Mouse (Mus musculus) heart, embryonic 11.5 days (tissue): ENCODE results near the gene Slc51a. TPM values are rescaled to one million over a fixed set of nuclear protein-coding genes. Genes with fewer than 3 reads are reported as not detected.

Experiments
- ATAC-seq: fragments of 200-750 bp; cut with Nextera tagmentation; replicated peaks from 2 replicates; pipeline ENCODE4 v1.8.0; 2017; ENCODE audit warnings: moderate library complexity; ENCODE audit not compliant: insufficient number of reproducible peaks, low FRiP score, low TSS enrichment
- H3K27ac ChIP-seq: fragments of 300-500 bp; sonication (generic); 2 replicates; pipeline ENCODE4 v1.5.1; 2014; ENCODE audit warnings: mild to moderate bottlenecking, low read depth, low read length
- H3K27me3 ChIP-seq: fragments of 300-500 bp; sonication (generic); 2 replicates; pipeline ENCODE4 v1.6.1; 2014; ENCODE audit warnings: mild to moderate bottlenecking, low read length, mixed read lengths; ENCODE audit not compliant: control insufficient read depth, insufficient read depth
- H3K36me3 ChIP-seq: fragments of 300-500 bp; sonication (generic); 2 replicates; pipeline ENCODE4 v1.6.1; 2014; ENCODE audit warnings: mild to moderate bottlenecking, low read length, moderate library complexity, mixed read lengths; ENCODE audit not compliant: control insufficient read depth, insufficient read depth
- H3K4me1 ChIP-seq: fragments of 300-500 bp; sonication (generic); 2 replicates; pipeline ENCODE4 v1.6.1; 2014; ENCODE audit warnings: low read length; ENCODE audit not compliant: control insufficient read depth, insufficient read depth
- H3K4me2 ChIP-seq: fragments of 300-500 bp; sonication (generic); 2 replicates; pipeline ENCODE4 v1.6.1; 2014; ENCODE audit warnings: mild to moderate bottlenecking, moderate library complexity
- H3K4me3 ChIP-seq: fragments of 300-500 bp; sonication (generic); 2 replicates; pipeline ENCODE4 v1.5.1; 2014; ENCODE audit warnings: low read depth, low read length
- H3K9ac ChIP-seq: fragments of 300-500 bp; sonication (generic); 2 replicates; pipeline ENCODE4 v1.6.1; 2014; ENCODE audit warnings: mild to moderate bottlenecking, low read depth, low read length, moderate library complexity
- H3K9me3 ChIP-seq: fragments of 300-500 bp; sonication (generic); replicated peaks from 2 replicates; pipeline ENCODE4 v1.6.1; 2016; ENCODE audit warnings: low read length; ENCODE audit not compliant: control insufficient read depth
- WGBS: fragments of 180-500 bp; shearing (Covaris S2); extraction: QIAGEN DNeasy Blood & Tissue Kit; methylation state at CpG from one replicate; pipeline ENCODE4 v1.1.7; 2014; ENCODE audit not compliant: insufficient replicate concordance; 5-methylcytosine and 5-hydroxymethylcytosine counted together
- polyA plus RNA-seq: library from polyadenylated mRNA; unstranded; fragments of >200 nt; fragmentation: Nextera tagmentation; extraction: Ambion mirVana; gene quantifications from 2 replicates; pipeline ENCODE4 v1.2.1, GENCODE M21; 2014

Slc51a gene
- polyA plus RNA-seq, 1 experiment from 2014 or later = 3.2 TPM

- Histone ChIP-seq H3K9ac (no peak overlapping the region), H3K4me3 (no peak overlapping the region), H3K36me3 (peaks cover 11% of the 10 kb centered on the region), H3K4me1 (peaks cover 14% of the 10 kb centered on the region; the same call in 1 of the 2 replicates), H3K9me3 (no peaks in the 10 kb centered on the region), H3K27ac (no peak overlapping the region), H3K27me3 (no peaks in the 10 kb centered on the region), H3K4me2 (no peak overlapping the region)
- ATAC-seq = no peak
- WGBS = 0% methylated on average over 1 of the region's 1 CpGs
Measured at GRCm38 (mm10) chr16:32464908-32465307, 22.8 kb downstream of the Slc51a start.

- peak overlapping the region; percentile 84 for H3K27ac ChIP-seq
- no peak for ATAC-seq
- H3K4me1 ChIP-seq = peaks cover 14% of the 10 kb centered on the region; the same call in 1 of the 2 replicates
- no peak overlapping the region for H3K9ac ChIP-seq
- no peak overlapping the region for H3K4me2 ChIP-seq
- H3K36me3 ChIP-seq = peaks cover 11% of the 10 kb centered on the region
- H3K27me3 ChIP-seq = no peaks in the 10 kb centered on the region
- 41% methylated on average over 2 of the region's 2 CpGs for WGBS
- no peaks in the 10 kb centered on the region for H3K9me3 ChIP-seq
- no peak overlapping the region for H3K4me3 ChIP-seq
Measured at GRCm38 (mm10) chr16:32463426-32463825, 24.3 kb downstream of the Slc51a start.

GRCm38 (mm10) chr16:32462950-32463349 lies 24.7 kb downstream of the Slc51a start:
- Histone ChIP-seq H3K27ac (peak overlapping the region; percentile 84), H3K9ac (no peak overlapping the region), H3K27me3 (no peaks in the 10 kb centered on the region), H3K4me3 (no peak overlapping the region), H3K36me3 (peaks cover 11% of the 10 kb centered on the region), H3K9me3 (no peaks in the 10 kb centered on the region), H3K4me1 (peaks cover 14% of the 10 kb centered on the region; the same call in 1 of the 2 replicates), H3K4me2 (no peak overlapping the region)
- 88% methylated on average over 16 of the region's 16 CpGs for WGBS
- no peak for ATAC-seq

- Histone ChIP-seq H3K27me3 (no peaks in the 10 kb centered on the region), H3K4me3 (no peak overlapping the region), H3K4me2 (no peak overlapping the region), H3K9me3 (no peaks in the 10 kb centered on the region), H3K9ac (no peak overlapping the region), H3K27ac (no peak overlapping the region), H3K36me3 (peaks cover 6% of the 10 kb centered on the region; the same call in 1 of the 2 replicates), H3K4me1 (peaks cover 14% of the 10 kb centered on the region; the same call in 1 of the 2 replicates)
- no peak for ATAC-seq
- 92% methylated on average over 5 of the region's 5 CpGs for WGBS
Measured at GRCm38 (mm10) chr16:32461713-32462112, 26.0 kb downstream of the Slc51a start.

- H3K4me3 ChIP-seq = no peak overlapping the region
- no peaks in the 10 kb centered on the region for H3K27me3 ChIP-seq
- H3K27ac ChIP-seq = no peak overlapping the region
- H3K9ac ChIP-seq = no peak overlapping the region
- H3K4me1 ChIP-seq = peaks cover 14% of the 10 kb centered on the region; the same call in 1 of the 2 replicates
- no peak overlapping the region for H3K4me2 ChIP-seq
- peaks cover 9% of the 10 kb centered on the region; the same call in 1 of the 2 replicates for H3K36me3 ChIP-seq
- ATAC-seq = no peak
- 42% methylated on average over 4 of the region's 4 CpGs for WGBS
- H3K9me3 ChIP-seq = no peaks in the 10 kb centered on the region
Measured at GRCm38 (mm10) chr16:32460518-32460917, 27.2 kb downstream of the Slc51a start.

- H3K4me2 ChIP-seq = no peak overlapping the region
- 63% methylated on average over 10 of the region's 10 CpGs for WGBS
- no peak overlapping the region for H3K27ac ChIP-seq
- H3K36me3 ChIP-seq = peaks cover 7% of the 10 kb centered on the region; the same call in 1 of the 2 replicates
- ATAC-seq = no peak
- no peaks in the 10 kb centered on the region for H3K9me3 ChIP-seq
- no peak overlapping the region for H3K4me3 ChIP-seq
- peaks cover 3% of the 10 kb centered on the region; the same call in 1 of the 2 replicates for H3K4me1 ChIP-seq
- no peaks in the 10 kb centered on the region for H3K27me3 ChIP-seq
- no peak overlapping the region for H3K9ac ChIP-seq
Measured at GRCm38 (mm10) chr16:32457589-32458386, 29.9 kb downstream of the Slc51a start.

- Histone ChIP-seq H3K4me3 (no peak overlapping the region), H3K27me3 (no peaks in the 10 kb centered on the region), H3K9me3 (no peaks in the 10 kb centered on the region), H3K27ac (no peak overlapping the region), H3K9ac (no peak overlapping the region), H3K4me2 (no peak overlapping the region), H3K36me3 (peaks cover 9% of the 10 kb centered on the region; the same call in 1 of the 2 replicates), H3K4me1 (no peaks in the 10 kb centered on the region)
- 90% methylated on average over 1 of the region's 1 CpGs for WGBS
- no peak for ATAC-seq
Measured at GRCm38 (mm10) chr16:32456761-32457160, 30.9 kb downstream of the Slc51a start.

GRCm38 (mm10) chr16:32456086-32456485 lies 31.6 kb downstream of the Slc51a start:
- no peak overlapping the region for H3K4me3 ChIP-seq
- no peak for ATAC-seq
- H3K36me3 ChIP-seq = peaks cover 9% of the 10 kb centered on the region; the same call in 1 of the 2 replicates
- H3K27me3 ChIP-seq = no peaks in the 10 kb centered on the region
- H3K27ac ChIP-seq = no peak overlapping the region
- no peak overlapping the region for H3K4me2 ChIP-seq
- H3K9ac ChIP-seq = no peak overlapping the region
- no peaks in the 10 kb centered on the region for H3K9me3 ChIP-seq
- no peaks in the 10 kb centered on the region for H3K4me1 ChIP-seq

GRCm38 (mm10) chr16:32454646-32455045 lies 33.0 kb downstream of the Slc51a start:
- H3K27ac ChIP-seq = no peak overlapping the region
- ATAC-seq = no peak
- H3K4me2 ChIP-seq = no peak overlapping the region
- H3K27me3 ChIP-seq = no peaks in the 10 kb centered on the region
- H3K4me3 ChIP-seq = no peak overlapping the region
- H3K9me3 ChIP-seq = no peaks in the 10 kb centered on the region
- H3K4me1 ChIP-seq = no peaks in the 10 kb centered on the region
- WGBS = 92% methylated on average over 5 of the region's 5 CpGs
- H3K36me3 ChIP-seq = peaks cover 9% of the 10 kb centered on the region; the same call in 1 of the 2 replicates
- no peak overlapping the region for H3K9ac ChIP-seq
